Mouse (Mus musculus) liver, embryonic 12.5 days (tissue): ENCODE results near the gene Pla2g2c. TPM values are rescaled to one million over a fixed set of nuclear protein-coding genes. Genes with fewer than 3 reads are reported as not detected.
A peak's percentile ranks its signal among the peaks of the same experiment; 100 is the strongest.

Experiments
- ATAC-seq: fragments of 200-750 bp; cut with Nextera tagmentation; 2 replicates; pipeline ENCODE4 v1.8.0; 2017; ENCODE audit warnings: moderate number of reproducible peaks, mild to moderate bottlenecking, moderate library complexity
- H3K27ac ChIP-seq: fragments of 300-500 bp; sonication (generic); 2 replicates; pipeline ENCODE4 v1.5.1; 2016; ENCODE audit warnings: mild to moderate bottlenecking
- H3K27me3 ChIP-seq: fragments of 300-500 bp; sonication (generic); replicated peaks from 2 replicates; pipeline ENCODE4 v1.6.1; 2016; ENCODE audit warnings: mild to moderate bottlenecking, moderate library complexity
- H3K36me3 ChIP-seq: fragments of 300-500 bp; sonication (generic); 2 replicates; pipeline ENCODE4 v1.6.1; 2016; ENCODE audit warnings: mild to moderate bottlenecking, moderate library complexity
- H3K4me1 ChIP-seq: fragments of 300-500 bp; sonication (generic); 2 replicates; pipeline ENCODE4 v1.6.1; 2016
- H3K4me2 ChIP-seq: fragments of 300-500 bp; sonication (generic); 2 replicates; pipeline ENCODE4 v1.6.1; 2016; ENCODE audit warnings: mild to moderate bottlenecking, moderate library complexity
- H3K4me3 ChIP-seq: fragments of 300-500 bp; sonication (generic); 2 replicates; pipeline ENCODE4 v1.5.1; 2016; ENCODE audit warnings: mild to moderate bottlenecking, moderate library complexity
- H3K9ac ChIP-seq: fragments of 300-500 bp; sonication (generic); 2 replicates; pipeline ENCODE4 v1.6.1; 2016; ENCODE audit warnings: mild to moderate bottlenecking, moderate library complexity
- H3K9me3 ChIP-seq: fragments of 300-500 bp; sonication (generic); replicated peaks from 2 replicates; pipeline ENCODE4 v1.6.1; 2016; ENCODE audit warnings: mild to moderate bottlenecking, moderate library complexity
- WGBS: fragments of 180-500 bp; shearing (Covaris S2); methylation state at CpG from one replicate; pipeline ENCODE4 v1.1.7; 2016; ENCODE audit not compliant: insufficient replicate concordance; 5-methylcytosine and 5-hydroxymethylcytosine counted together
- polyA plus RNA-seq: library from polyadenylated mRNA; unstranded; fragments of >200 nt; fragmentation: Nextera tagmentation; extraction: Ambion mirVana; gene quantifications from 2 replicates; pipeline ENCODE4 v1.2.1, GENCODE M21; 2016

Pla2g2c gene
- polyA plus RNA-seq, 1 experiment from 2014 or later: 0.10 TPM

GRCm38 (mm10) chr4:138710633-138711032 is 14.0 kb upstream of the Pla2g2c start:
- Histone ChIP-seq H3K27ac (no peak overlapping the region), H3K27me3 (peaks cover 2% of the 10 kb centered on the region), H3K4me3 (no peak overlapping the region), H3K9ac (no peak overlapping the region), H3K4me1 (no peaks in the 10 kb centered on the region), H3K4me2 (no peak overlapping the region), H3K36me3 (no peaks in the 10 kb centered on the region), H3K9me3 (0 out of 2 replicates have a peak, but pooled peaks cover 4% of the 10 kb centered on the region)
- WGBS: 70% methylated on average over 11 of the region's 11 CpGs
- no peak for ATAC-seq

- Histone ChIP-seq H3K4me3 (no peak overlapping the region), H3K9me3 (0 out of 2 replicates have a peak, but pooled peaks cover 4% of the 10 kb centered on the region), H3K27ac (no peak overlapping the region), H3K27me3 (peaks cover 5% of the 10 kb centered on the region), H3K36me3 (no peaks in the 10 kb centered on the region), H3K9ac (no peak overlapping the region), H3K4me1 (no peaks in the 10 kb centered on the region), H3K4me2 (no peak overlapping the region)
- 47% methylated on average over 17 of the region's 17 CpGs for WGBS
- ATAC-seq: no peak
These were observed 13.4 kb upstream of the Pla2g2c start for GRCm38 (mm10) chr4:138711051-138711820.

- Histone ChIP-seq H3K36me3 (no peaks in the 10 kb centered on the region), H3K27ac (no peak overlapping the region), H3K4me3 (no peak overlapping the region), H3K27me3 (peaks cover 5% of the 10 kb centered on the region), H3K9me3 (no peaks in the 10 kb centered on the region), H3K4me2 (no peak overlapping the region), H3K9ac (no peak overlapping the region), H3K4me1 (no peaks in the 10 kb centered on the region)
- 62% methylated on average over 11 of the region's 11 CpGs for WGBS
- no peak for ATAC-seq
These were observed 12.5 kb upstream of the Pla2g2c start for GRCm38 (mm10) chr4:138712096-138712495.

GRCm38 (mm10) chr4:138712621-138713020 is 12.0 kb upstream of the Pla2g2c start:
- Histone ChIP-seq H3K4me2 (no peak overlapping the region), H3K27me3 (peaks cover 5% of the 10 kb centered on the region), H3K9ac (no peak overlapping the region), H3K27ac (no peak overlapping the region), H3K4me1 (no peaks in the 10 kb centered on the region), H3K36me3 (no peaks in the 10 kb centered on the region), H3K4me3 (no peak overlapping the region), H3K9me3 (no peaks in the 10 kb centered on the region)
- no peak for ATAC-seq
- 64% methylated on average over 8 of the region's 8 CpGs for WGBS

GRCm38 (mm10) chr4:138714186-138714585 is 10.4 kb upstream of the Pla2g2c start:
- WGBS: 62% methylated on average over 1 of the region's 1 CpGs
- H3K9me3 ChIP-seq: no peaks in the 10 kb centered on the region
- H3K27me3 ChIP-seq: peaks cover 10% of the 10 kb centered on the region
- no peaks in the 10 kb centered on the region for H3K4me1 ChIP-seq
- no peak for ATAC-seq
- H3K27ac ChIP-seq: no peak overlapping the region
- no peak overlapping the region for H3K4me2 ChIP-seq
- no peaks in the 10 kb centered on the region for H3K36me3 ChIP-seq
- H3K4me3 ChIP-seq: no peak overlapping the region
- no peak overlapping the region for H3K9ac ChIP-seq

GRCm38 (mm10) chr4:138716697-138717096 is 7.9 kb upstream of the Pla2g2c start:
- no peak overlapping the region for H3K27ac ChIP-seq
- H3K9me3 ChIP-seq: no peaks in the 10 kb centered on the region
- peaks cover 23% of the 10 kb centered on the region; the same call in 1 of the 2 replicates for H3K27me3 ChIP-seq
- WGBS: 70% methylated on average over 9 of the region's 9 CpGs
- no peak overlapping the region for H3K4me2 ChIP-seq
- H3K4me1 ChIP-seq: no peaks in the 10 kb centered on the region
- ATAC-seq: no peak
- H3K36me3 ChIP-seq: no peaks in the 10 kb centered on the region
- no peak overlapping the region for H3K4me3 ChIP-seq
- no peak overlapping the region for H3K9ac ChIP-seq

GRCm38 (mm10) chr4:138718586-138719263 is 5.9 kb upstream of the Pla2g2c start:
- Histone ChIP-seq H3K36me3 (no peaks in the 10 kb centered on the region), H3K9me3 (no peaks in the 10 kb centered on the region), H3K4me1 (0 out of 2 replicates have a peak, but pooled peaks cover under 1% of the 10 kb centered on the region), H3K4me3 (no peak overlapping the region), H3K9ac (no peak overlapping the region), H3K27me3 (peaks cover 38% of the 10 kb centered on the region), H3K27ac (no peak overlapping the region), H3K4me2 (no peak overlapping the region)
- ATAC-seq: no peak
- 66% methylated on average over 5 of the region's 5 CpGs for WGBS

- H3K36me3 ChIP-seq: no peaks in the 10 kb centered on the region
- no peak overlapping the region for H3K4me2 ChIP-seq
- no peaks in the 10 kb centered on the region for H3K9me3 ChIP-seq
- H3K4me3 ChIP-seq: no peak overlapping the region
- peaks cover 43% of the 10 kb centered on the region for H3K27me3 ChIP-seq
- H3K9ac ChIP-seq: no peak overlapping the region
- ATAC-seq: no peak
- no peak overlapping the region for H3K27ac ChIP-seq
- WGBS: 62% methylated on average over 5 of the region's 5 CpGs
- H3K4me1 ChIP-seq: 0 out of 2 replicates have a peak, but pooled peaks cover 5% of the 10 kb centered on the region
These were observed 5.4 kb upstream of the Pla2g2c start for GRCm38 (mm10) chr4:138719264-138719596.

- Histone ChIP-seq H3K4me3 (no peak overlapping the region), H3K36me3 (no peaks in the 10 kb centered on the region), H3K4me1 (peaks cover 18% of the 10 kb centered on the region; the same call in 1 of the 2 replicates), H3K4me2 (no peak overlapping the region), H3K9me3 (no peaks in the 10 kb centered on the region), H3K27ac (no peak overlapping the region), H3K9ac (no peak overlapping the region), H3K27me3 (peaks cover 77% of the 10 kb centered on the region)
- no peak for ATAC-seq
- WGBS: 53% methylated on average over 15 of the region's 15 CpGs
These were observed 905 bp upstream of the Pla2g2c start for GRCm38 (mm10) chr4:138723493-138724281.

GRCm38 (mm10) chr4:138725127-138725461 is 502 bp downstream of the Pla2g2c start:
- Histone ChIP-seq H3K9me3 (no peaks in the 10 kb centered on the region), H3K27ac (peak overlapping the region; percentile 36; the same call in 1 of the 2 replicates), H3K4me3 (peak overlapping the region; percentile 9; the same call in 1 of the 2 replicates), H3K4me1 (peaks cover 18% of the 10 kb centered on the region; the same call in 1 of the 2 replicates), H3K27me3 (peaks cover 67% of the 10 kb centered on the region), H3K36me3 (no peaks in the 10 kb centered on the region), H3K9ac (no peak overlapping the region), H3K4me2 (peak overlapping the region; percentile 41)
- peak; percentile 36; the same call in 1 of the 2 replicates for ATAC-seq
- WGBS: 3% methylated on average over 13 of the region's 13 CpGs

GRCm38 (mm10) chr4:138725751-138726150 is 1.2 kb downstream of the Pla2g2c start:
- Histone ChIP-seq H3K36me3 (no peaks in the 10 kb centered on the region), H3K27me3 (peaks cover 62% of the 10 kb centered on the region), H3K4me3 (no peak overlapping the region), H3K27ac (no peak overlapping the region; the same call in 1 of the 2 replicates), H3K9me3 (no peaks in the 10 kb centered on the region), H3K4me1 (peaks cover 18% of the 10 kb centered on the region; the same call in 1 of the 2 replicates), H3K4me2 (no peak overlapping the region), H3K9ac (no peak overlapping the region)
- 47% methylated on average over 5 of the region's 5 CpGs for WGBS
- ATAC-seq: peak; percentile 18; the same call in 1 of the 2 replicates
